ENCODE assay signal across 10 mouse cellular contexts in the genomic region with DNA sequence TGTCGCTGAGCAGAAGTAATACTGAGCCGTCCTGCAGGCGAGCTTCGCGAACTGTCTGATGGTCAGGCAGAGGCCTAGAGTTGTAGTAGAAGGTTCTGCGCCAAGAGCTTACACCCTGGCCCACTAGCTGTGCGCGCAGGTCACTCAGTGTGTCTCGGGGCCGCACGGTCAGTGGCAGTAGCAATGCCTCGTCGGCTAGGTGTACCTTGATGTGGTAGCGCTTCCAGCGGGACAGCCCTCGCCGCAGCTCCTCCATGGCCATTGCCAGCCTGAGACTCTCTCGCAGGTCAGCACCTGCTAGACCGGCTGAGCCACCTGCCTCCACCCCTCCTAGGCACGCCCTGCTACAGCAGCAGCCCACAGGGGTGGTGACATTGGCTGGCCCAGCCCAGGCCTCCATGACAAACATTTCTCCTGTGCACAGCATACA. TPM values are rescaled to one million over a fixed set of nuclear protein-coding genes. Genes with fewer than 3 reads are reported as not detected.
DNase-seq lines count a peak whose midpoint lies in the region; ATAC-seq and TF ChIP-seq lines count a peak whose summit lies in the region.
"Had no signal": no experiment of that assay in that cellular context is flagged by ENCODE, and none has a peak within 500 bp of the region (broad histone marks: within the 10 kb centered on the region; RNA-seq: fewer than 3 reads in every experiment).

A gene (minus strand): TSS at position 266 of the 430 bp plus-strand sequence.

- WGBS in hindbrain, embryonic 13.5 days, result 79% methylated on average over 20 of the region's 20 CpGs
- WGBS in hindbrain, embryonic 11.5 days, result 83% methylated on average over 20 of the region's 20 CpGs
- WGBS in kidney, postnatal 0 days, result 69% methylated on average over 20 of the region's 20 CpGs

- H3K9ac ChIP-seq in hindbrain, embryonic 13.5 days, result peak within 1 kb of the TSS; percentile 5; the same call in 1 of the 2 replicates
- no peak within 1 kb of the TSS for H3K9ac ChIP-seq in hindbrain, embryonic 11.5 days (ENCODE audit: low read depth, low read length)
- H3K9ac ChIP-seq in kidney, postnatal 0 days (ENCODE audit: low read depth, low read length), result no peak within 1 kb of the TSS
- H3K9ac ChIP-seq: liver, embryonic 15.5 days had no signal

- H3K27ac ChIP-seq in hindbrain, embryonic 13.5 days, result peak within 1 kb of the TSS; percentile 92
- H3K27ac ChIP-seq in hindbrain, embryonic 11.5 days (ENCODE audit: low read depth, low read length), result no peak within 1 kb of the TSS
- no peak within 1 kb of the TSS for H3K27ac ChIP-seq in kidney, postnatal 0 days
- H3K27ac ChIP-seq: liver, embryonic 15.5 days had no signal

- ATAC-seq in hindbrain, embryonic 13.5 days (ENCODE audit: low FRiP score), result no peak
- ATAC-seq in hindbrain, embryonic 11.5 days (ENCODE audit: low FRiP score), result no peak
- ATAC-seq in kidney, postnatal 0 days (replicated peaks; ENCODE audit: low FRiP score, low read depth), result peak; percentile 67

- intact Hi-C loops in left cerebral cortex, postnatal 14 days (cut with DNase I), result loop anchor here (5.0 kb wide), 1 partner anchor 127 kb away; no protein-coding TSS in a partner anchor

- no peaks in the 10 kb centered on the region for H3K36me3 ChIP-seq in hindbrain, embryonic 13.5 days
- H3K36me3 ChIP-seq in hindbrain, embryonic 11.5 days (ENCODE audit: control insufficient read depth, insufficient read depth, low read length), result no peaks in the 10 kb centered on the region
- H3K36me3 ChIP-seq in kidney, postnatal 0 days (ENCODE audit: insufficient read depth, low read length), result no peaks in the 10 kb centered on the region
- H3K36me3 ChIP-seq: liver, embryonic 15.5 days had no signal

- H3K27me3 ChIP-seq in hindbrain, embryonic 13.5 days, result no peaks in the 10 kb centered on the region
- H3K27me3 ChIP-seq in hindbrain, embryonic 11.5 days (ENCODE audit: control insufficient read depth, insufficient read depth, low read length), result no peaks in the 10 kb centered on the region
- H3K27me3 ChIP-seq in kidney, postnatal 0 days (ENCODE audit: insufficient read depth, low read length), result no peaks in the 10 kb centered on the region
- H3K27me3 ChIP-seq: liver, embryonic 15.5 days had no signal

- no peak within 1 kb of the TSS for H3K4me3 ChIP-seq in hindbrain, embryonic 13.5 days
- H3K4me3 ChIP-seq in hindbrain, embryonic 11.5 days (ENCODE audit: low read depth, low read length), result no peak within 1 kb of the TSS
- H3K4me3 ChIP-seq in kidney, postnatal 0 days (replicated peaks; ENCODE audit: low read depth, low read length), result no peak within 1 kb of the TSS
- H3K4me3 ChIP-seq: liver, embryonic 15.5 days had no signal

- no peak for TF ChIP-seq CTCF in kidney, postnatal 0 days (IDR thresholded peaks at IDR 0.05; ENCODE audit: low read depth)

- no peak for DNase-seq in hindbrain, embryonic 11.5 days (ENCODE audit: low spot score)
- peak; percentile 72 for DNase-seq in ZHBTc4 (ENCODE audit: low read depth, low spot score)
- peak; percentile 21 for DNase-seq in kidney, postnatal 0 days (ENCODE audit: low spot score)
- peak; percentile 58 for DNase-seq in lung, postnatal 14 days
- DNase-seq in left cerebral cortex, postnatal 14 days (ENCODE audit: low spot score in 2 of 2), result no peak
- no peak for DNase-seq in cerebellum, adult 18-20 months
- no peak for DNase-seq in layer of hippocampus, postnatal 10 days (ENCODE audit: low spot score in 2 of 2)
- DNase-seq: adrenal gland, adult 2 months had no signal

- H3K9me3 ChIP-seq in hindbrain, embryonic 13.5 days, result no peaks in the 10 kb centered on the region
- no peaks in the 10 kb centered on the region for H3K9me3 ChIP-seq in hindbrain, embryonic 11.5 days (ENCODE audit: control insufficient read depth, low read length)
- H3K9me3 ChIP-seq in kidney, postnatal 0 days (replicated peaks; ENCODE audit: low read length), result no peaks in the 10 kb centered on the region
- H3K9me3 ChIP-seq: liver, embryonic 15.5 days had no signal

- peaks cover 27% of the 10 kb centered on the region for H3K4me1 ChIP-seq in hindbrain, embryonic 13.5 days (replicated peaks)
- peaks cover 3% of the 10 kb centered on the region; the same call in 1 of the 2 replicates for H3K4me1 ChIP-seq in hindbrain, embryonic 11.5 days (replicated peaks; ENCODE audit: control insufficient read depth, insufficient read depth, low read length)
- no peaks in the 10 kb centered on the region for H3K4me1 ChIP-seq in kidney, postnatal 0 days (replicated peaks; ENCODE audit: insufficient read depth, low read length)
- H3K4me1 ChIP-seq: liver, embryonic 15.5 days had no signal

- no peak within 1 kb of the TSS for H3K4me2 ChIP-seq in hindbrain, embryonic 13.5 days
- no peak within 1 kb of the TSS for H3K4me2 ChIP-seq in hindbrain, embryonic 11.5 days (replicated peaks; ENCODE audit: low read depth, low read length)
- H3K4me2 ChIP-seq in kidney, postnatal 0 days (ENCODE audit: low read length), result no peak within 1 kb of the TSS
- H3K4me2 ChIP-seq: liver, embryonic 15.5 days had no signal

RNA-seq across cellular contexts. Expression of the gene that starts here (rescaled TPM):
- polyA plus RNA-seq in hindbrain, embryonic 13.5 days (2015; fragmentation: Nextera tagmentation; extraction: Ambion mirVana), result 1.2 and 1.8 TPM in 2 replicates
- 1.0 and 1.1 TPM in 2 replicates for polyA plus RNA-seq in hindbrain, embryonic 11.5 days (2014; fragmentation: Nextera tagmentation; extraction: Ambion mirVana)
- 0.93 and 1.1 TPM in 2 replicates for polyA plus RNA-seq in kidney, postnatal 0 days (2015; fragmentation: Nextera tagmentation; extraction: Ambion mirVana)
- 1 to 10 TPM; 1.1 to 1.8 TPM for total RNA-seq in left cerebral cortex, postnatal 14 days (2021)
- total RNA-seq in layer of hippocampus, postnatal 10 days (2021), result 1 to 10 TPM; 1.5 to 1.7 TPM

Comparison
In these comparisons a context has a peak if more than half of its experiments do, and no peak if none do; other contexts are left out.
1. DNase-seq: peak in ZHBTc4 (single experiment), kidney, postnatal 0 days (single experiment) and lung, postnatal 14 days (single experiment); none in hindbrain, embryonic 11.5 days (single experiment), left cerebral cortex, postnatal 14 days (0 of 2), cerebellum, adult 18-20 months (0 of 2) and layer of hippocampus, postnatal 10 days (0 of 2).